Mouse (Mus musculus): ENCODE data around the gene Lrp2. TPM values are rescaled to one million over a fixed set of nuclear protein-coding genes. Genes with fewer than 3 reads are reported as not detected.
A peak's percentile ranks its signal among the peaks of the same experiment; 100 is the strongest.

Gene Lrp2
- polyA plus RNA-seq, 1 experiment: not detected

- TF ChIP-seq POLR2A (IDR thresholded peaks at IDR 0.05; ENCODE audit: borderline replicate concordance, low read depth, low read length): no peak
- no peak for TF ChIP-seq CTCF (IDR thresholded peaks at IDR 0.05; ENCODE audit: low read depth, low read length)
- no peak overlapping the region for H3K27ac ChIP-seq (ENCODE audit: insufficient read depth, low read depth, low read length)
- no peaks in the 10 kb centered on the region for H3K4me1 ChIP-seq (ENCODE audit: control insufficient read depth, insufficient read depth, low read length)
- H3K4me3 ChIP-seq (ENCODE audit: insufficient read depth, low read length): no peak overlapping the region
Observed at GRCm38 (mm10) chr2:69479859-69480258, 106.0 kb downstream of the Lrp2 start.

- H3K4me3 ChIP-seq (ENCODE audit: insufficient read depth, low read length): no peak overlapping the region
- no peak for TF ChIP-seq POLR2A (IDR thresholded peaks at IDR 0.05; ENCODE audit: borderline replicate concordance, low read depth, low read length)
- no peak for TF ChIP-seq CTCF (IDR thresholded peaks at IDR 0.05; ENCODE audit: low read depth, low read length)
- no peak overlapping the region for H3K27ac ChIP-seq (ENCODE audit: insufficient read depth, low read depth, low read length)
- no peaks in the 10 kb centered on the region for H3K4me1 ChIP-seq (ENCODE audit: control insufficient read depth, insufficient read depth, low read length)
Observed at GRCm38 (mm10) chr2:69476901-69477300, 109.0 kb downstream of the Lrp2 start.

GRCm38 (mm10) chr2:69475177-69475576 is 110.7 kb downstream of the Lrp2 start:
- Histone ChIP-seq H3K27ac (ENCODE audit: insufficient read depth, low read depth, low read length) (no peak overlapping the region), H3K4me3 (ENCODE audit: insufficient read depth, low read length) (no peak overlapping the region), H3K4me1 (ENCODE audit: control insufficient read depth, insufficient read depth, low read length) (no peaks in the 10 kb centered on the region)
- TF ChIP-seq POLR2A (IDR thresholded peaks at IDR 0.05; ENCODE audit: borderline replicate concordance, low read depth, low read length): no peak
- TF ChIP-seq CTCF (IDR thresholded peaks at IDR 0.05; ENCODE audit: low read depth, low read length): no peak

GRCm38 (mm10) chr2:69471837-69472236 is 114.0 kb downstream of the Lrp2 start:
- Histone ChIP-seq H3K27ac (ENCODE audit: insufficient read depth, low read depth, low read length) (no peak overlapping the region), H3K4me1 (ENCODE audit: control insufficient read depth, insufficient read depth, low read length) (no peaks in the 10 kb centered on the region), H3K4me3 (ENCODE audit: insufficient read depth, low read length) (no peak overlapping the region)
- no peak for TF ChIP-seq CTCF (IDR thresholded peaks at IDR 0.05; ENCODE audit: low read depth, low read length)
- no peak for TF ChIP-seq POLR2A (IDR thresholded peaks at IDR 0.05; ENCODE audit: borderline replicate concordance, low read depth, low read length)

GRCm38 (mm10) chr2:69463609-69464008 is 122.3 kb downstream of the Lrp2 start:
- no peak overlapping the region for H3K27ac ChIP-seq (ENCODE audit: insufficient read depth, low read depth, low read length)
- TF ChIP-seq POLR2A (IDR thresholded peaks at IDR 0.05; ENCODE audit: borderline replicate concordance, low read depth, low read length): no peak
- no peak for TF ChIP-seq CTCF (IDR thresholded peaks at IDR 0.05; ENCODE audit: low read depth, low read length)
- H3K4me1 ChIP-seq (ENCODE audit: control insufficient read depth, insufficient read depth, low read length): peaks cover 2% of the 10 kb centered on the region; the same call in 1 of the 2 replicates
- no peak overlapping the region for H3K4me3 ChIP-seq (ENCODE audit: insufficient read depth, low read length)

- H3K27ac ChIP-seq (ENCODE audit: insufficient read depth, low read depth, low read length): no peak overlapping the region
- H3K4me3 ChIP-seq (ENCODE audit: insufficient read depth, low read length): no peak overlapping the region
- peaks cover 2% of the 10 kb centered on the region; the same call in 1 of the 2 replicates for H3K4me1 ChIP-seq (ENCODE audit: control insufficient read depth, insufficient read depth, low read length)
- TF ChIP-seq POLR2A (IDR thresholded peaks at IDR 0.05; ENCODE audit: borderline replicate concordance, low read depth, low read length) (no peak), CTCF (IDR thresholded peaks at IDR 0.05; ENCODE audit: low read depth, low read length) (no peak)
Observed at GRCm38 (mm10) chr2:69459481-69459880, 126.4 kb downstream of the Lrp2 start.

GRCm38 (mm10) chr2:69451128-69451527 is 134.7 kb downstream of the Lrp2 start:
- H3K4me3 ChIP-seq (ENCODE audit: insufficient read depth, low read length): no peak overlapping the region
- TF ChIP-seq POLR2A (IDR thresholded peaks at IDR 0.05; ENCODE audit: borderline replicate concordance, low read depth, low read length) (no peak), CTCF (IDR thresholded peaks at IDR 0.05; ENCODE audit: low read depth, low read length) (no peak)
- peak overlapping the region; percentile 64 for H3K27ac ChIP-seq (ENCODE audit: insufficient read depth, low read depth, low read length)
- H3K4me1 ChIP-seq (ENCODE audit: control insufficient read depth, insufficient read depth, low read length): peaks cover 25% of the 10 kb centered on the region

- Histone ChIP-seq H3K4me1 (ENCODE audit: control insufficient read depth, insufficient read depth, low read length) (peaks cover 24% of the 10 kb centered on the region), H3K4me3 (ENCODE audit: insufficient read depth, low read length) (no peak overlapping the region), H3K27ac (ENCODE audit: insufficient read depth, low read depth, low read length) (no peak overlapping the region)
- TF ChIP-seq CTCF (IDR thresholded peaks at IDR 0.05; ENCODE audit: low read depth, low read length): no peak
- TF ChIP-seq POLR2A (IDR thresholded peaks at IDR 0.05; ENCODE audit: borderline replicate concordance, low read depth, low read length): no peak
Observed at GRCm38 (mm10) chr2:69448581-69448980, 137.3 kb downstream of the Lrp2 start.

GRCm38 (mm10) chr2:69445896-69446472 is 139.9 kb downstream of the Lrp2 start:
- no peak overlapping the region for H3K27ac ChIP-seq (ENCODE audit: insufficient read depth, low read depth, low read length)
- no peak for TF ChIP-seq CTCF (IDR thresholded peaks at IDR 0.05; ENCODE audit: low read depth, low read length)
- no peak for TF ChIP-seq POLR2A (IDR thresholded peaks at IDR 0.05; ENCODE audit: borderline replicate concordance, low read depth, low read length)
- H3K4me3 ChIP-seq (ENCODE audit: insufficient read depth, low read length): no peak overlapping the region
- peaks cover 7% of the 10 kb centered on the region for H3K4me1 ChIP-seq (ENCODE audit: control insufficient read depth, insufficient read depth, low read length)

GRCm38 (mm10) chr2:69441656-69442055 is 144.2 kb downstream of the Lrp2 start:
- H3K4me3 ChIP-seq (ENCODE audit: insufficient read depth, low read length): no peak overlapping the region
- no peaks in the 10 kb centered on the region for H3K4me1 ChIP-seq (ENCODE audit: control insufficient read depth, insufficient read depth, low read length)
- TF ChIP-seq POLR2A (IDR thresholded peaks at IDR 0.05; ENCODE audit: borderline replicate concordance, low read depth, low read length) (no peak), CTCF (IDR thresholded peaks at IDR 0.05; ENCODE audit: low read depth, low read length) (no peak)
- no peak overlapping the region for H3K27ac ChIP-seq (ENCODE audit: insufficient read depth, low read depth, low read length)

All from bone marrow macrophage, adult 2 months (primary cell).